Mouse (Mus musculus) heart, embryonic 15.5 days (tissue): ENCODE results near the gene Kcnh1. TPM values are rescaled to one million over a fixed set of nuclear protein-coding genes. Genes with fewer than 3 reads are reported as not detected.

Experiments
- ATAC-seq: fragments of 200-750 bp; cut with Nextera tagmentation; replicated peaks from 2 replicates; pipeline ENCODE4 v1.8.0; 2017; ENCODE audit warnings: low read depth, moderate TSS enrichment; ENCODE audit not compliant: insufficient number of reproducible peaks, insufficient read depth, low FRiP score
- H3K27ac ChIP-seq: fragments of 300-500 bp; sonication (generic); 2 replicates; pipeline ENCODE4 v1.5.1; 2015; ENCODE audit warnings: mild to moderate bottlenecking, inconsistent platforms
- H3K27me3 ChIP-seq: fragments of 300-500 bp; sonication (generic); 2 replicates; pipeline ENCODE4 v1.6.1; 2015; ENCODE audit warnings: inconsistent platforms
- H3K36me3 ChIP-seq: fragments of 300-500 bp; sonication (generic); 2 replicates; pipeline ENCODE4 v1.6.1; 2015; ENCODE audit warnings: mild to moderate bottlenecking, inconsistent platforms
- H3K4me1 ChIP-seq: fragments of 300-500 bp; sonication (generic); replicated peaks from 2 replicates; pipeline ENCODE4 v1.6.1; 2015; ENCODE audit warnings: inconsistent platforms
- H3K4me2 ChIP-seq: fragments of 300-500 bp; sonication (generic); 2 replicates; pipeline ENCODE4 v1.6.1; 2015; ENCODE audit warnings: inconsistent platforms, mild to moderate bottlenecking, moderate library complexity
- H3K4me3 ChIP-seq: fragments of 300-500 bp; sonication (generic); 2 replicates; pipeline ENCODE4 v1.5.1; 2015; ENCODE audit warnings: mild to moderate bottlenecking, inconsistent platforms
- H3K9ac ChIP-seq: fragments of 300-500 bp; sonication (generic); 2 replicates; pipeline ENCODE4 v1.6.1; 2015; ENCODE audit warnings: mild to moderate bottlenecking, inconsistent platforms
- H3K9me3 ChIP-seq: fragments of 300-500 bp; sonication (generic); replicated peaks from 2 replicates; pipeline ENCODE4 v1.6.1; 2016; ENCODE audit warnings: inconsistent platforms
- WGBS: fragments of 180-500 bp; shearing (Covaris S2); methylation state at CpG from one replicate; pipeline ENCODE4 v1.1.7; 2015; ENCODE audit warnings: mixed read lengths; 5-methylcytosine and 5-hydroxymethylcytosine counted together
- polyA plus RNA-seq: library from polyadenylated mRNA; unstranded; fragments of >200 nt; fragmentation: Nextera tagmentation; extraction: Ambion mirVana; gene quantifications from 2 replicates; pipeline ENCODE4 v1.2.1, GENCODE M21; 2015

Gene Kcnh1
- polyA plus RNA-seq, 1 experiment from 2014 or later = 0.26 TPM

DNA sequence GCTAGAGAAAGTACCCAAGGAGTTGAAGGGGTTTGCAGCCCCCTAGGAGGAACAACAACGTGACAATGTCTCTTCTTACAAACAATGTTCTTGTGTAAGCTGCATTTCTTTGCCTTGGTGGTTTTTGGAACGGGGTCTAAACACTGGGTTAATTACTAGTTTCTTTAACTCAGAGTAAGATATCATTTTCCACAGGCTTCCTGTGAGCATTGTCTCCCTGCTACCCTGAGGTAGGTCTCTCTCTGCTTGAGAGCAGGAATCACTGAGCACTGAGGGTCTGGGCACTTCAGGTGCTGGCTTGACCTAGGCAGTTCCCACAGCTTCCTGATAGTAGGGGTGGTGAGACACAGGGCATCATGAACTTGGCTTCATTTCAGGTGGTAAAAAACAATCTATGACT lies 257.1 kb downstream of the Kcnh1 start:
- WGBS = 58% methylated on average over 2 of the region's 2 CpGs
- H3K27me3 ChIP-seq = 0 out of 2 replicates have a peak, but pooled peaks cover 4% of the 10 kb centered on the region
- no peak overlapping the region for H3K4me2 ChIP-seq
- H3K4me1 ChIP-seq = peaks cover 17% of the 10 kb centered on the region
- no peak overlapping the region for H3K9ac ChIP-seq
- H3K9me3 ChIP-seq = no peaks in the 10 kb centered on the region
- no peak overlapping the region for H3K4me3 ChIP-seq
- H3K27ac ChIP-seq = no peak overlapping the region
- ATAC-seq = no peak
- H3K36me3 ChIP-seq = no peaks in the 10 kb centered on the region

DNA sequence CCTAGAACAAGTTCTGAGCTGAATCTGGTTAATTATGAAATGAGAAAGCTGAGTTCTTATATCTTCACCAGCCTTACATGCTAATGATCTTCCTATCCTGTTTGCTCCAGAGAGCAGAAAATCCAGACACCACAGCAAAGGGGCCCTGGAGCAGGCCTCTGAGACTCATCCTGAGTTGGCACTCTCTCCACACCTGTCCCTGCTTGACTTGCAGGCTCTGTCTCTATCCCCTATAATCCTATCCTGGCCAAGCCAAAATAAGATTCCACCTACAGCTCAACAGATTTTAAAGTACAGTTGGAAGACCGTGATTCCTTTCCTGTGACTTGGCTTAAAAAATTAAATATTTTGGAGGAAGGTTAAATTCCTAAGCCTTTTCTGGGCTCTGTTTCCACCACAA lies 257.9 kb downstream of the Kcnh1 start:
- Histone ChIP-seq H3K27me3 (0 out of 2 replicates have a peak, but pooled peaks cover 4% of the 10 kb centered on the region), H3K9ac (no peak overlapping the region), H3K36me3 (no peaks in the 10 kb centered on the region), H3K4me3 (no peak overlapping the region), H3K4me1 (peaks cover 17% of the 10 kb centered on the region), H3K9me3 (no peaks in the 10 kb centered on the region), H3K27ac (no peak overlapping the region), H3K4me2 (no peak overlapping the region)
- ATAC-seq = no peak
- WGBS = 74% methylated on average over 1 of the region's 1 CpGs

DNA sequence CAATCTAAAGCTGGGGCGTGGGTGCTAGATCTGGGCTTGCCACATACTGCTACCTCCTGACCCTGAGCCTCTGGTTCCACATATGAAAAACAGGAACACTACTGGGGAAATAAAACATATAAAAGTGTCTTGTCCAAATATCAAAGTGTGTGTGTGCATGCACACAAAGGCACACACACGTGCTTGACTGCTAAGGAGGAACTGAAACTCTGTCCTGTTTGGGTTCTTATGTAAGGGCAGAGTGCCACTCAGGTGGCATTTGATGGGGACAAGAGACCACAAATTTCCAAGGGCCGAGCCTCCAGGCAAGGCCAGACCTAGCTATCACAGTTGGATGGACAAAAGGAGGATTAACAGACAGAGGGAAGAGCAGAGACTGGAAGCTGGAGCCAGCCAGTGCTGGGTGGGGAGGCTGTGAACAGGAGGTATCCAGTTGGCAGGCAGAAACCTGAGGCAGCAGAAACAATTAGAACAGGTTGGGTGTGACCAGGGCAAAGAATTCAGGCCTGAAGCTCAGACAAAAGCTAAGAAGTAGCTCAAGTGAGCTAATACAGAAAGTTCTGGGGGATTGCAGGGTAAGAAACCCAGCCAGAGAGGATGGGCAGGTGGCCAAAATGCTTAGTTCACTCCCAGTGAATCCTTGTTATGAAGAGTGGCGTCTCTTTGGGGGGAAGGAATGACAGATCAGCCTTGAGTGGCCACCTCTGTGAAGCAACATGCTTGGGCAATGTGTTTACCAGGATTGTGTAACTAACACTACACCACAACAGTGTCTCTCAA lies 259.2 kb downstream of the Kcnh1 start:
- Histone ChIP-seq H3K27ac (no peak overlapping the region), H3K9ac (no peak overlapping the region), H3K4me2 (no peak overlapping the region), H3K4me1 (peaks cover 8% of the 10 kb centered on the region), H3K27me3 (0 out of 2 replicates have a peak, but pooled peaks cover 4% of the 10 kb centered on the region), H3K4me3 (no peak overlapping the region), H3K36me3 (no peaks in the 10 kb centered on the region), H3K9me3 (no peaks in the 10 kb centered on the region)
- WGBS = 55% methylated on average over 4 of the region's 4 CpGs
- no peak for ATAC-seq

DNA sequence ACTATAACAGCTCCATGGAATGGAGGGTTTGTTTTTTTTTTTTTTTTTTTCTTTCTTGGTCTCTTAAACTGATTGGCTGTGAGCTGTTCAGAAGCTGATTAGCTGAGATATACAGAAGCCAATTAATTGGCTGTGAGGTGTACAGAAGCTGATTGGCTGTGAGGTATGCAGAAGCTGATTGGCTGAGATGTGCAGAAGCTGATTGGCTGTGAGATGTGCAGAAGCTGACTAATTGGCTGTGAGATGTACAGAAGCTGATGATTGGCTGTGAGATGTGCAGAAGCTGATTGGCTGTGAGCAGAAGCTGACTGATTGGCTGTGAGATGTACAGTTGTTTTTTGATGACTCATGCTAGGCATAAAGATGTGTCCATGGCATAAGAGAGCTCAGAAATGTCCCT lies 259.9 kb downstream of the Kcnh1 start:
- H3K4me2 ChIP-seq = no peak overlapping the region
- H3K27me3 ChIP-seq = 0 out of 2 replicates have a peak, but pooled peaks cover 4% of the 10 kb centered on the region
- no peak overlapping the region for H3K27ac ChIP-seq
- no peak overlapping the region for H3K9ac ChIP-seq
- no peaks in the 10 kb centered on the region for H3K36me3 ChIP-seq
- no peaks in the 10 kb centered on the region for H3K9me3 ChIP-seq
- H3K4me3 ChIP-seq = no peak overlapping the region
- 0 out of 2 replicates have a peak, but pooled peaks cover 5% of the 10 kb centered on the region for H3K4me1 ChIP-seq
- no peak for ATAC-seq

DNA sequence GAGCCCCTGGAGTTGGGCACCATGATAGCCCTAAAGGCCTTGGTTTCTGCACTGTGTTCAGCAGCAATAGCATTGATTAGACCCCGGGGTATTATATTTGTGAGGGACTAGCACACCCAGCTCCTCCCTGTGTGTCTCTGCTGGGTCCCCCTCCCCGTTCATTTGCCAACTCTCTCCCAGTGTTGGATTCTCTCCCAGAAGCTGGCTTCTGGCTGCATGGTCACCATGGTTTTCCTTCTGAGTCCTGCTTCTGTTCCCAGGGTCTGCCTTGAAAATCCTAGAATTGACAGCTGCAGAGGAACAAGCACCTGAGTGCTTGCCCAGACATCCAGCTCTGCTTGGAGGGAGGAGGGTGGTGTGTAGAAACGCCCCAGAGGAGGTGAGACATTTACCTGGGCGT lies 261.1 kb downstream of the Kcnh1 start:
- H3K27me3 ChIP-seq = 0 out of 2 replicates have a peak, but pooled peaks cover 2% of the 10 kb centered on the region
- WGBS = 67% methylated on average over 4 of the region's 4 CpGs
- no peak overlapping the region for H3K9ac ChIP-seq
- H3K4me3 ChIP-seq = no peak overlapping the region
- no peaks in the 10 kb centered on the region for H3K9me3 ChIP-seq
- ATAC-seq = no peak
- H3K4me1 ChIP-seq = 0 out of 2 replicates have a peak, but pooled peaks cover 5% of the 10 kb centered on the region
- no peak overlapping the region for H3K4me2 ChIP-seq
- H3K27ac ChIP-seq = no peak overlapping the region
- no peaks in the 10 kb centered on the region for H3K36me3 ChIP-seq

DNA sequence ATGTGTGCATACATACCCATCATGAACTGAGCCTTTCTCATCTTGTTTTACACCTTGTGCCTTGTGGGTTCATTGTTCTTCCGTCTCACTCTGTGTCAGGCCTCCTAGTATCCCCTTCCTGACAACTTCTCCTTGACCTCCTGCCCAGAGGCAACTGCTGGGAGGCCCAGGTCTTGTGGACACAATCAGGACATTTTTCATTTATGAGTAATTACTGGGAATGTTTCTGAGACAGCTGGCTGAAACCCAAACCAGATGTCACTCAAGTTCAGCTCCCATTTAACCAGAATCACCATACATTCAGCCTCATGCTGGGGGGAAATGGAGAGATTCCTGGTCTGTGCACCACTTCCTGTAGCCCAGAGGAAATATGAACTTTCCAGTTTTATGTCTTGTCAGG lies 263.9 kb downstream of the Kcnh1 start:
- Histone ChIP-seq H3K36me3 (no peaks in the 10 kb centered on the region), H3K9ac (no peak overlapping the region), H3K27ac (no peak overlapping the region), H3K9me3 (no peaks in the 10 kb centered on the region), H3K27me3 (no peaks in the 10 kb centered on the region), H3K4me3 (no peak overlapping the region), H3K4me1 (0 out of 2 replicates have a peak, but pooled peaks cover 8% of the 10 kb centered on the region), H3K4me2 (no peak overlapping the region)
- ATAC-seq = no peak
- WGBS = 40% methylated on average over 1 of the region's 1 CpGs

DNA sequence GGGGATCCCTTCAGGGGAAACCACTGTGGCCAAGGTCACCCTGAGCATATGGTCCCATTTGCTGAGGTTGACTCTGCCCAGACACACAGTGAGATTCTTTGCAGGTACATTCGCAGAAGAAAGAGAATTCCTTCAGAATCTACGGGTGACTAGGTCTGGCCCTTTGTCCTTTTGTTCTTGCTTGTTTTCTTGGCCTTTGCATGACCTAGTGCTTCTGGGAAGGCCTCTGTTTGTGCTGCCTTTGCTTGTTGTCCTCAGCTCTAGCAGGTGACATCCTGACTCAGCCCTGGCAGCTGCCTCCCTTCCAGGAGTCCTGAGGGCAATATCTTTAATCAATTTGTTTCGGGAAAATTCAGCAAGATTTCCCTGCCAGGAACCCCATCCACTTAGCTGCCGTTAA lies 264.4 kb downstream of the Kcnh1 start:
- no peak for ATAC-seq
- Histone ChIP-seq H3K9ac (no peak overlapping the region), H3K9me3 (no peaks in the 10 kb centered on the region), H3K4me2 (no peak overlapping the region), H3K27ac (no peak overlapping the region), H3K4me1 (0 out of 2 replicates have a peak, but pooled peaks cover 4% of the 10 kb centered on the region), H3K4me3 (no peak overlapping the region), H3K27me3 (no peaks in the 10 kb centered on the region), H3K36me3 (no peaks in the 10 kb centered on the region)
- 52% methylated on average over 4 of the region's 4 CpGs for WGBS

DNA sequence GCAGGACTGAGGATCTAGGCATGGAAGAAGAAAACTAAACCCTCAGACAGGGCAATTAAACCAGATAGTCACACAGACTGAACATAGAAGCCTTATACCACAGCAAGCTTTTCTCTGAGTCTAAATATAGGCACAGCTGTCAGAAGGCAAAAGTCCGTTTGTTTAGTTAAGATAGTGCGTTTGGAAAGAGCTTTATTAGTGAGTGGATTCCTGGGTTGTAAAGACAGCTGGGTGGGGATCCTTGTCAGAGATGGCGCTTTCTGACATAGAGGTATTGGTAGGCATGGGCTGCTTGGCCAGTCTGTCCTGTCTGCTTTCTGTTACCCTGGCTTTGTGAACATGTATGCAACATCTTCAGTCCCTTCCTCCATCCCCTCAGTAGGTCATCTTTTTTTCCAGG lies 266.5 kb downstream of the Kcnh1 start:
- Histone ChIP-seq H3K4me1 (0 out of 2 replicates have a peak, but pooled peaks cover 3% of the 10 kb centered on the region), H3K4me2 (no peak overlapping the region), H3K4me3 (no peak overlapping the region), H3K9me3 (no peaks in the 10 kb centered on the region), H3K9ac (no peak overlapping the region), H3K36me3 (no peaks in the 10 kb centered on the region), H3K27ac (no peak overlapping the region), H3K27me3 (no peaks in the 10 kb centered on the region)
- WGBS = 37% methylated on average over 3 of the region's 3 CpGs
- no peak for ATAC-seq

DNA sequence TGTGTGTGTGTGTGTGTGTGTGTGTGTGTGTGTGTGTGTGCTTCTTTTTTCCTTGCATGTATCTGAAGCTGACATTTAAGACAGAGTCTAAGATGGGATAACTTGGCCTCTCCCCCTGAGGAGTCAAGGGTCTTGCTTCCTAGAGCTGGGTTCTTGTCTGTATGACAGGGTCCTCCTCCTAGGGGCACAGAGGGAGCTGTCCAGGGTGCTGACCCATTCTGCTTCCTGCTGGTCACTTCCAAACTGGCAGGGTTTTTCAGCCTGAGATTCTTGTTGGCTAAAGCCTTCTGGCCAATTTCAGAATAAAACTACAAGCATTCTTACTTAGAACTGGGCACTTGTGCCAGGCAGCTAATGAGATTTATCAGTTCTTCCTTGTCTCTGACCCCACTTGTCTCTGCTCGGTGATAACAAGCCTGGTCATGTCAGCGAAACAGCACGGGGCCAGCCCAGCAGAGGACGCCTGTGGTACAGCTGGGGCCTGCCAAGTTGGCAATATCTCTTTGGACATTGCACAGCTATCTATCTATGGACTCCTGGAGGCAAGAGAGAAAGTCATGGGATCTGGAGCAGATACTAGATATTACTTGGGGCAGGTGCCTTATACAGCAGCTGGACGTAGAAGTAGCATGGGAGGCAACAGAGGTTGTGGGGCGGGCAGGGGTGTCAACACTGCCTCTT lies 267.1 kb downstream of the Kcnh1 start:
- ATAC-seq = no peak
- H3K27me3 ChIP-seq = no peaks in the 10 kb centered on the region
- 69% methylated on average over 6 of the region's 6 CpGs for WGBS
- no peak overlapping the region for H3K9ac ChIP-seq
- no peaks in the 10 kb centered on the region for H3K36me3 ChIP-seq
- no peak overlapping the region for H3K4me3 ChIP-seq
- no peak overlapping the region for H3K27ac ChIP-seq
- 0 out of 2 replicates have a peak, but pooled peaks cover 3% of the 10 kb centered on the region for H3K4me1 ChIP-seq
- H3K4me2 ChIP-seq = no peak overlapping the region
- no peaks in the 10 kb centered on the region for H3K9me3 ChIP-seq

DNA sequence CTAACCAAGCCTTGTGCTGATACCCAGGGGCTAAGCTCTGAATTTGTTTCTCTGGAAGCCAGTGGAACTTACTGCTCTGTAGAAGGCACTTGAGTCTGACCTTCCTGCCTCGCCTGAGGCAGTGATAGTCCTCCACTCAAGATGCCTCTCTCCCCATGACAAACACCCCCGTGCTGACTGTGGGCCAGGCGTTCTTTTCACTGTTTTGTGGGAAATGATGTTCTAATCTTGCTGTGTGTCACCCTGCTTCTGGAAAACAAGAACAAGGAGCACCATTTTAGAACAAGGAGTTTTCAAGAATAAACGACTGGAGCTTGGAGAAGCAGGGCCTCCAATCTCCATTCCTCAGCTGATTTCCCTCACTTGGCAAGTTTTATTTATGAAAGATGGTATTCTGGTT lies 273.2 kb downstream of the Kcnh1 start:
- WGBS = 57% methylated on average over 4 of the region's 4 CpGs
- no peaks in the 10 kb centered on the region for H3K36me3 ChIP-seq
- ATAC-seq = no peak
- no peak overlapping the region for H3K4me3 ChIP-seq
- H3K27ac ChIP-seq = no peak overlapping the region
- no peaks in the 10 kb centered on the region for H3K9me3 ChIP-seq
- no peaks in the 10 kb centered on the region for H3K4me1 ChIP-seq
- H3K4me2 ChIP-seq = no peak overlapping the region
- H3K9ac ChIP-seq = no peak overlapping the region
- H3K27me3 ChIP-seq = no peaks in the 10 kb centered on the region

DNA sequence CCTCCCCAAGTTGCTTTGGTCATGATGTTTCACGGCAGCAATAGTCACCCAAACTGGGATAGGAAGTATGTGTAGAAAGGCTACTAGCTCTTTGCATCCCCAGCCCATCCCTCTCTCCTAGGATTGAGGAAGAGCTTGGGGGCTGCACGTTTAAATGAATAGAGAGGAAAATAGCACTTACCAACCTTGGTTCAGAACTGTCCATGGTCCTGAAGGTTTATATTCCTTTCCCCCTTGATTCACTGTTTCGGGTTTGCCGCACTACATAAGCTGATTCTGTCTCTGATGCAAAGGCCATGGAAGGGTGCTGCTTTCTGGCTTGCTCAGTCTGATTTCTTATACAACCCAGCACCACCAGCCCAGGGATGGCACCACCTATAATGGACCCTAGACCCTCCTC lies 281.8 kb downstream of the Kcnh1 start:
- H3K27me3 ChIP-seq = no peaks in the 10 kb centered on the region
- H3K9me3 ChIP-seq = no peaks in the 10 kb centered on the region
- no peak overlapping the region for H3K9ac ChIP-seq
- H3K27ac ChIP-seq = no peak overlapping the region
- no peaks in the 10 kb centered on the region for H3K36me3 ChIP-seq
- WGBS = 51% methylated on average over 4 of the region's 4 CpGs
- H3K4me2 ChIP-seq = no peak overlapping the region
- H3K4me1 ChIP-seq = peaks cover 3% of the 10 kb centered on the region
- H3K4me3 ChIP-seq = no peak overlapping the region
- ATAC-seq = no peak
